Mouse (Mus musculus) telencephalon, adult 2 months (tissue): ENCODE data around the gene Adam15.

Experiments
- DNase-seq: peaks from one replicate; pipeline ENCODE4 v3.0.0-alpha.2; 2011; ENCODE audit warnings: low read depth, low spot score

The Adam15 gene

DNA sequence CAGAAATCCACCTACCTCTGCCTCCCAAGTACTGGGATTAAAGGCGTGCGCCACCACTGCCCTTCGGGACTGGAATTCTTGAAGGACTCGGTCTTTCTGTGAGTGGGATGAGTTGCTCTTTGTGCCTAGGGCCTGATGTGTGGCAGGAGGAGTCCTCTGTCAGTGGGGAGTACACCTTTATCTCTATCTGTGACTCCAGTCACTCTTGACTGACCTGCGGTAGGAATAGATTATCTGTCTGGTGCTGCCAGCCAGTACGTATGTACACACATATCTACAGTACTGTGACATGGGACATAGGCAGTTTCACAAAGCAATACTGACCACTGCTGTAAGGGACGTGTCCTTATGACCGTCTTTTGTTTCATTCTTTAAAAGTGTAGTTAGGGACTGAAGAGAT is 23.9 kb downstream of the Adam15 start:
- DNase-seq = no peak

DNA sequence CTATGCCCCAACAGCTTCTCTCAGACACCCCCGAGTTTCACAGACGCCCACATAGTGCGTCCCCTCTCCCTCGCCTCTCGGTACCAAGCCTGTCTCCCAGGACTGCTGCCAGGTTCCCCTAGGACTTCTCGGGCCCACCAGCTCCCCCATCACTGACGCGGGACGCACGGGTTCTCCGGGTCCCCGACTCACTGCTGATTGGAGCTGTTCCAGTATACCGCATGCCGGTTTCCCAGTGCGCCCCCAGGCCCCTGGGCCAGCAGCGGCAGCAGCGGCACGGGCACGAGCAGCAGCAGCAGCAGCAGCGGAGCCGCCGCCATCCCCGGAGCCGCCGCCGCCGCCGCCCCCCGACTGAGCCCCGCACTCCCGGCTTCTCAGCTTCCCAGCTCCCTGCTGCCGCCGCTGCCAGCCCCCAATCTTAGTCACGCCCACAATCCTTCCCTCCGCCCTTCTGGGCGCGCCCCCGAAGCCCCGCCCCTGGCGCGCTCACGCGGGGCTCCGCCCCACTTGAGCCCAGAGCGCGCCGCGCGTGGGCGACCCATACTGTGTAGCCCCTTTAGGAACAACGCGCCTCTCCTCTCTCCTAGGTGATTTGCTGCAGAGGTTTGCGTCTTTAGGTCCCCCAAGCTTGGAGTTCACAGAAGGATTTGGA is 27.2 kb downstream of the Adam15 start, which contains the start of gene Efna3:
Efna3 (minus strand) TSS at position 452 of the 652 bp plus-strand sequence.
- DNase-seq = peak; percentile 81

DNA sequence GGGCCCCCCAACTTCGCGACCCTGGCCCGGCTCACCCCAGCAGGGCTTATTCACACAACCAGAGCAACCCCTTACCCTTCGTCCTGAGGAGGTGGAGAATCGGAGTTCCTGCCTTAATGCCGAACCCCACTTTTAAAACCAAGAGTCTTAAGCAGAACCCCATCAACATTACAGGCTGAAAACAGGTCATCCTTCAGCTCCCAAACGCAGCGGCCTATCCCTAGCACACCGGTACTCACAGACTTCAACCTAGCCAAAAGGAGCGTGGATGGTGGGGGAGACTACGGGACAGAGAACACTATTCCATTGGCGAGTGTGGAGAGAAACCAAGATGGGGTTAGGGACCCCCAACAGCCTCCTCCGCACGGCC is 27.7 kb downstream of the Adam15 start:
- no peak for DNase-seq

DNA sequence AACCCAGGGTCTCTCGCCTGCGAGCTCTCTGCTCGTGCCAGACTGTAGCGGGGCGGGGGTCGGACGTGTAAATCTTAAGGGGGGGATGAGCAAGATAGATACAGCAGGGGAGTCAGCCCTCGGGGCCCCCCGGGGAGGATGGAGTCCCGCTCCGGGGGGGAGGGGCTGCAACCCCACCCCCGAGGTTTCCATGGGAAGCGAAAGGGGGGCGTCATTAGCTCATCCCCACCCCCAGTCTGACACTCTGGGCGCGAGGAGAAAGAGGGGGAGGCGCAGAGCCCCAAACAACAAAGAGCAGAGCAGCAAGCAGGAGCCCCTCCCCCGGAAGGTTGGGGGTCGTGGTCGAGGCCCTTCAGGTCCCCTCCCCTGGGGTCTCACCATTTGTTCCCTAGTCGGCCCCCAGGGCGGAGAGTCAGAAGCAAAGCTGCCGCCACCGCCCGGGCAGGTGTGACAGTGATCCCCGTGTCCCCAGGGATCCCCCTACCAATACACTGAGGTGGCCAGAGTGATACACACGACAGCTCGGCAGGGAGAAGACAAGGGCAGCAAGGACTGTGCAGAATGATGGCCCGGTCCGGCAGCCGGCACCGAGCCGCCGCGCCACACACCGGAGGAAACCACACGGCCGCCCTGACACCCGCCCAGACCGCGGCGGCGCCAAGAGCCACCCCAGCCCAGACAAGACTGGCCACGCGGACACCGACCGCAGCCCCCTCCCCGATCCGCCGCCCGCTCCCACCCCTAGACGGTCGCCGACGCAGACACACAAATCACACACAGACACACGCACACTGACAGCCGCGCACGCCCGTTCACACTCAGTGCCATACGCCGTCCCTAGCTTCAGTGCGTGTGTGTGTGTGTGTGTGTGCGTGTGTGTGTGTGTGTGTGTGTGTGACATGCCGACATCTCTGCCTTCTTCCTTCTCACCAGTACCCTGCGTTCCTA is 28.3 kb downstream of the Adam15 start:
- DNase-seq = no peak

DNA sequence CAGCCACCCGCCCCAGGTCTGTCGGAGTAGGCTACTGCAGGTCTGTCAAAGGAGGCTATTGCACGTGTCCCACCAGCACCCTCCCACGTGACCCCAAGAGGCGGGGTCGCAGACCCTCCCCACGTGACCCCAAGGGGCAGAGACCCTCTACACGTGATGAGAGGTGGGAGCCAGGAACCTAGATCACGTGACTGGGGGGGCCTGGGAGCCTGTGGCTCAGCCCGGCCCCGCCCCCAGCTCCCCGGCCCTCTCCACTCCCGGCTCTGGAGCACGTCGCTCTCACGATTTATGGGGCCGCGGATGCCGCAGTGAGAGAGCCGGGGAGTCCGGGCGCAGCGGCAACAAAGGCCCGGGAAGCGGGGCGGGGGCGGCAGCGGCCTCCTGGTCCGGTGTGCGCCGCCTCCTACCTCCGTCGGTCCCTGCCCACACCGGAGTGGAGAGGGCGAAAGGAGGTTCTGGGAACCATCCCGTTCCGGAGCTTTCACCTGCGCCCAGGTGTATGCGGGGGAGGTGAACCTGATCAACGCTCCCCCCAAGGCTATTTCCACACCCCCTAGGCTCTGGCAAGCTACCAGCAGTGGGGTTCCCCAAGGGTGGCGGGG is 29.1 kb downstream of the Adam15 start:
- no peak for DNase-seq

DNA sequence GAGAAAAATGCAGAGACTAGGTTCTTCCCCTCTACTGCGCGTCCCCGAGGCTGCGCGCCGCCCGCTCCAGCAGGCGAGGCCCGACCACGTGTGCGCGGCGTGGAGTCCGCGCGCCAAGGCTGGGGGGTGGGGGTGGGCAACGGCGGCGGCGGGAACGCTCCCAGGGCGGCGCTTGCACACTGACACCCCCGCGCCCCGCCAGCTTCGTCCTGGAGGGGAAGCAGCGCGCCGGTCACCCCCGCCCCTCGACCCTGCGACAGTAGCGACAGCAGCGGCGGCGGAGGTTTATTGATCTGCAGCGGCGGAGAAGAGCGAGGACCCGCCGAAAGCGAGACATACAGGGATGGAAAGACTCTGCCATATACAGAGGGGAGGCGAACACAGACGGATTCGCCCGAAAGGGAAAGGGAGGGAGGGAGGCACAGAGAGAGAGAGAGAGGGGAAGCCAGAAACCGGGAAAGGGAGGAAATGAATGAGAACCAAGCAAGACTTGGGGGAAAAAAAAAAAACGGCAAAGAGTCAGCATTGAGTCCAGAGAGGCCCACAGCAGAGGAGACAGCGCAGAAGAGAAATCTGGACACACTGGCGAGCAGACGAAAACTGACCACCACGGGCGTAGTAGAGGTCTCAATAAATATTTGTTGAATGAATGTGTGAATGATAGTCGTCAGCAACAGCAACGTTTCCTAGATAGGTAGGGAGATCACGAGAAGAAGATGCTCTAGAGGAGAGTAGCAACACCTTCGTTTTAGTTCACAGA is 30.0 kb downstream of the Adam15 start:
- no peak for DNase-seq

DNA sequence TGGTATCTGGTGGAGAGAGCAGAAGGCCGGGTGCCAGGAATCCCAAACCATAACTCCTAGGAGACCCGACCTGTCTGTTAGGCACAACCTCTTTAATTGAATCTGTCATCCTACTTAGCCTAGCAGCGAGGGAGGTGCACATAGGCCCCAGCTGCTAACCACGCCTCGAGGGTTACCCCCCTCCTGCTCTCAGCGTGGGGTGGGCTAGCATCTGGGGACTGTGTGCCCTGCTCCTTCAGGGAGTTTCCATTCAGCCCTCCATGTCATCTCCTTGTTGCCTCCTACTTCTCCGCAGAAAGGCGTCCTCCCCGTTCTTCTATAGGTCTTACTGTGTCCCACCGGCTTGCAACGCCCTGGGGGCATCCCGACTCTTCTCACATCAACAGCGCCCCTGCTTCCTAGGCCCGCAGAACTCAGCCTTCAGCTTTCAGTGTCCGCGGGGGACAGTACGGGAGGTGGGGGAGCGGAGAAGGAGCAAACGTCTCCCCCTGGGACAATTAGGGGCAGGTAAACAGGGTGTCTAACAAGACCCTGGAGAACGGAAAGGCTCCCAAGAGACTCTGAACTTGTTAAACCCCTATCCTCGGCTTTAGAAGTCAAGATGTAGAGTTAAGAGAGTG is 30.7 kb downstream of the Adam15 start:
- no peak for DNase-seq

DNA sequence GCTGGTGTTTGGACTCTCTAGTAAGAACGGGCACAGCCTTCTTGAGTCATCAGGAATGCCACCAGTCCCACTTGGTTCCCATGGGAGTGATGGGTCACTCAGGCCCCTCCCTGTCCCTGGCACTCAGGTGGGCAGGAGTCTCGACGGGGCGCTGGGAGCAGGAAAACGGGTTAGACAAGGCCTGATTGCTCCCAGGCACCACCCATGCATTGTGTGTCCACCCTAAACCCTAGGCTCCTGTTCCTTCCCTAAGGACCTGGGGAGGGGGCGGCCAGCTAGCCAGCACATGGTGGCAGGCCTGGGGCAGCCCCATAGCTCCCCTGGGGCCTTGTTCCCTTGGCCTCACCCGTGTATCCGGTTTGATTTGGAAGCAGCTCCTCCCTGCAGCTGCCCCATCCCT is 31.5 kb downstream of the Adam15 start:
- DNase-seq = no peak

DNA sequence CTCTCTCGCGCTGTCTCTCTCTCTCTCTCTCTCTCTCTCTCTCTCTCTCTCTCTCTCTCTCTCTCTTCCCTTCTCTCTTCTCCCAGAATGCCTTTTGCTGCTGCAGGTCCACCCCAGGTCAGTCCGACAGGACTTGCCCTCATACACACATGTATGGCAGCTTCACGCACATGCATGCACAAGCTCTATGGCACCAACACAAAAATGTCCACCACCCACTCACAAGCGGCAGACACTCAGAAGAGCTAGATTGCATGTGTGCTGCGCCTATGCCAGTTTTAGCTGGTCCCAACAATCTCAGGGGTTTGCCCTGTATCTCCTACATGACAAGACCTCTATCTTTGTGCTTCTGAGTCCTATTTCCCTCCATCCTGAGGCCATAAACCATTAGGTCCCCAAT is 32.5 kb downstream of the Adam15 start:
- DNase-seq = no peak

DNA sequence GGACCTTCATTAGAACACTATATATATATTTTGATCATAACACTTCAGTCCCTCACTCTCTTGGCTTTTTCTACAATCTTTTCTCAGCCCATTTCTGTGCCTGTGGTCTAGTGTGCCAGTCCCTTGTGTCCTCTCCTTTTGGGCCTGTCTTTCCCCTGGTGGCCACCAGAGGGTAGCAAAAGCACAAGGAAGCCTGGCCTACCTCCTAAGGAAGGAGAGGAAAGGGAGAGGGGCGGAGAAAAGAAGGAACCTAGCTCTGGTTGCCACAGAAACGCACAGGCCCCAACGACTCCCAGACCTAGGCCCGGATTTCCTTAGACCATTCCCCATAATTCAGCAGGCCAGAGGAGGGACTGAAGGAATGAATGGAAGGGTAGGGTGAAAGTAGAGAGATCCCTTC is 33.0 kb downstream of the Adam15 start:
- DNase-seq = peak; percentile 77

DNA sequence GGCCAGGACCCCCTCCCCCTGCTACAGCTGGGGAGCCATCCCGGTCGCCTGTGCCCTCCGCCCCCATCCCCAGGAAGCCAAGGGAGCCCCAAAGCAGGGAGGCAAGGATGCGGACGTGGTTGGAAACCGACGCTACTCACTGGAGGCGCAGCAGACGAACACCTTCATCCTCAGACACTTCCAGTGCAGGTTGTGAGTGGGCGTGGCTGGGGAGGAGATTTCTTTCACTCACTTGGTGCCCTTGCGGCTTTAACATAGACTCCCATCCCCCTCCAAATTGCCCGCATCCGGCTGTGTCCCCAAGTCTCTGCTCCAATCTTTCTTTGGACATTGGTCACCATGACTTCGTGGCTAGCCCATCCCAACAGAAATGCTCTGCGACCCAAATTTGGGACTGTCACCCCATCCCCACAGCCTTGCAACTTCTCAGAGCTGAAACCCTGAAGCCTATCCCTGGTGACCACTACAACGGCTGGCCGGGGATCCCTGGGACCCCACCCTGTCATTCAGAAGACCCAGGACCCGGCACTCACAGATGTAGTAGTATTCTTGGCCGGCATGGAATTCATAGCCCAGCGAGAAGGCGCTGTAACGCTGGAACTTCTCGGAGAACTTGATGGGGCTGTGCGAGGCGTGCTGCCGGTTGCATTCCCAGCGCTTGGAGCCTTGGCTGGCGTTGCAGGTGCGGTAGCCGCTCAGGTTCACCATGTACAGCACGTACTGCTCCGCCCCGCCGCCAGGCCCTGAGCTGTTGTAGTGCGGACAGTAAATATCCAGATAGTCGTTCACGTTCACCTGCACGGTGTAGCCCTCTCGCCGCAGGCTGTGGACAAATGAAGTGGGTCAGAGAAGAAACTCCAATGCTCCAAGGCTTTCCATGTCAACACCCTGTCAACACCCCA is 33.6 kb downstream of the Adam15 start:
- DNase-seq = no peak

DNA sequence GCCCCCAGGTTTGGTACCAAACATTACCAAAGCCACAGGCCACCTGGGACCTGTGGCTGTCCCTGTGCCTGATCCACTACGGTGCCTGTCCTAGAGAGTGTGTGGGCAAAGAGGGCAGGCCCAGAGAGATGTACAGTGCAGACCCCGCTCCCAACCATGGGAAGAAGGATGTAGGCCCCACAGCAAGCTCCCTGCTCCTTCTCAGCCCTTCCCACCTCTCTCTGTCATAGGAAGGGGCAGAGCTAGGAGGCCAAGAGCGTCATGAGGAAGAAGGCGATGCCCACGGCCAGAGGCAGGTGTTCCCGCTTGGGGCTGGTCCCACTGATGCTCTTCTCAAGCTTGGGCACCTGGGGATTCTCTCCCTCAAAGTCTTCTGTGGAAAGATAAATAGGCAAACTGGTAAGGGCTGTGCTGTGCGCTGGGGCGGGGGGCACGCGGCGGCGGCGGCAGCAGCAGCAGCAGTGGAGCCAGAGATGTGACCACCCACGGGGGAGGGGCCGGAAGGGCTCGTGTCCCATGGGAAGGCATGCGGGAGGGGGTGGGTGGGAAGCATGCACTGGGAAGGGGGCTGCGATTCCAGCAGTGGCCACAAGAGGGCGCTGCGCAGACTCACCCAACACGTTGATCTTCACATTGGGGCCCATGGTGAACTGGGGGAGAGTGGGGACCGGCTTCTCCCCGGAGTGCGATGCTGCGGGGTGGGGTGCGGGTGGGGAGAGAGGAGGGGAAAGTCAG is 34.4 kb downstream of the Adam15 start:
- no peak for DNase-seq

DNA sequence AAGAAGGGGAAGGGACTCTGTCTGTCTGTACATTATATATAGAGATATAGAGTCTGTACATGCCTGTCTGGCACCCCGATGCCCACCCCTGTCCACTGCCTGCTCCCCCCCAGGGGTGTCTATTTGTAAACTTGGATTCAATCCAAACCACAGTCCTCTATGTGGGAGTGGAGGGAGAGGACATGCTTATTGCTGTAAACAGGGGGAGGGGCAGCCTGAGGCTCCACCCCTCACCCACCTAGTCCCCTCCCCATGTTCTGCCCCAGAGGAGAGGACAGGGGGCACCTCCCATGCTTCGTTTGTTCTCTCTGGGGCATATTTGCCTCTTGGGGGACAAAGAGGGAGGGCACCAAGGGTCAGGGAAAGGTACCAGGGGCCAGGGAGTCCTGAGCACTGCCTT is 35.0 kb downstream of the Adam15 start:
- DNase-seq = no peak

DNA sequence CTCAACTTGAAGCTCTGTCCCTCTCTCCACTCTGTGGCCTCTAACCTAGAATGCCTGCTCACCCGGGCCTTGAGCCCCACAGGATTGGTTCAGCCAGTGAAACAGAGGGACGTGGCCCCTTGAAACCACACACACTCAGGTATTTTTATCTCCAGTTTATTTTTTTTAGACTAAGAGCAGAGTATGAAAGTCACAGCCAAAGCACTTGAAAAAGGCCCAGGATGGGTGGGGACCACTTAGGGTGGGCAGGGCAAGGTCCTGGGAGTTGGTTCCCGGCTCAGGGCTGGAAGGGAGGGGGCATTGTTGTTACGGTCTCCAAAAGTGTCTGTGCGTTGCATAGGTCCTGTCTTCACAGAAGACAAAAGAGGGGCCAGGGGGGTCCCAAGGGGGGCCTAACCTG is 35.5 kb downstream of the Adam15 start:
- no peak for DNase-seq

DNA sequence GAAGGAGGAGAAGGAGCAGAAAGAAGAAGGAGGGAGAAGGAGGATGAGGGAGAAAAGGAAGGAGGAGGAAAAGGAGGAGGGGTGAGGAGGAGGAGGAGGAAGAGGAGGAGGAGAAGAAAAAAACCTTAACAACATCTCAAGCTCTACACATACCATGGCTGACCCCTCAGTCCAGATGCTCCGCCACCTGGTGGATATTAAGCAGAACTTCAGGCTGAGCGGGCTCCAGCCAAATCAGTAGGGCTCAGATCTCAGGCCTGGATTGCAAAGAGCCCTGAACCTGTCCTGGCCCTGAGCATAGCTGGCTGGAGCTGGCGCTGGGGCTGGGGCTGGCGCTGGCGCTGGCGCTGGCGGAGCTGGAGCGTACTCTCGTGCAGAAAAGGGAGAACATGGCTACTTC is 41.7 kb downstream of the Adam15 start:
- no peak for DNase-seq

DNA sequence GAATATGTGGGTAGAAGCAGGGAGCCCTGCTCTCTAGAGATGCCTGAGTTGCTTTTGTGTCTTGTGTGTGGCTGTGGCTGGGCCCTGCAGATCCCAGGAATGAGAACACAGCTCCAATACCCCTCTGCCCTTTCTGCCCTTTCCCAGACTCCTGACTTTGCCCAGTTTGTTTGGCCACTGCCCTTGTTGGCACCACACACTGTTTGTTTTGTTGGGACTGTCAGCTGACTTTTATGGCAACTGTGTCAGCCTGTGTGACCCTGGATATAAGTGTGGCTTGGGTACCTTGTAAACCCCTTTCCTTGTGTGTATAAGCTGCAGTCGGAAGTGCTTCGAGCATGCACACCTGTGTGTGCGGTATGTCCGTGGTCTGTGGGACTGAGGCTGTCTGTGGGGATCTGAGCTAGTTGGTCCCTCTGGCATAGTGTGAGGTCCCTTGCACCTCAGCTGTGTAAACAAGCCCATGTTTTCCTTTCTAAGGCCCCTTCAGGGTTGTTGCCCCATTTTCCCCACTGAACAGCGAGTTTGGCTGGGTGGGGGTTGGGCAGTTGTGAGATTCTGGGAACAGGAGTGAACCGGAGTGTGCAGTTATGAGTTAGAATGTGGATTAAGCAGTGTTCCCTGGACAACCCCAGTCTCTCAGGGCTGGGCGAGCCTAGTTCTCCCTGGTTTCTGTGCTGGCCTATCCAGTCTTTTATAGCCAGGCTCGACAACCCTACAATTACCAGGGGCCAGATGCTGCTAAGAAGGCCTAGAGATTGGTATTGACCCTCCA is 44.1 kb downstream of the Adam15 start:
- DNase-seq = no peak

DNA sequence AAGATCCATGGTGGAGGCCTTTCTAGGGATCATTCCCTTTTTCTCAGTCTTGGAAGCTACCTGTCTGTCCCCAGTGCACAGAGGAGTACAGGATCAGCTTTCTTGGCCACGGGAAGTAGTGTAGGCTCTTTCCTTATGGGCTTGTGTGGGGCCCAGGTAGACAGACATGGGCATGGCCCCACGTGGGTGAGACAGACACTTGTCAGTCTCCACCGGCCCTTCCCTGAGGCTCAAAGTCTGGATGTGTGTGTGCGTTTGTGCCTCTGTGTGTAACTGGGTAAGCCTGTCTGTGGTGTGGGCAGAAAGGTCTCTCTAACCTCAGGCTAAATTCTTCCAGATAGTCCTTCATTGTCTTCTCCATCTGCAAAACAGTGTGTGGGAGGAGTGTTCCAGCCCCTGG is 44.7 kb downstream of the Adam15 start:
- no peak for DNase-seq

DNA sequence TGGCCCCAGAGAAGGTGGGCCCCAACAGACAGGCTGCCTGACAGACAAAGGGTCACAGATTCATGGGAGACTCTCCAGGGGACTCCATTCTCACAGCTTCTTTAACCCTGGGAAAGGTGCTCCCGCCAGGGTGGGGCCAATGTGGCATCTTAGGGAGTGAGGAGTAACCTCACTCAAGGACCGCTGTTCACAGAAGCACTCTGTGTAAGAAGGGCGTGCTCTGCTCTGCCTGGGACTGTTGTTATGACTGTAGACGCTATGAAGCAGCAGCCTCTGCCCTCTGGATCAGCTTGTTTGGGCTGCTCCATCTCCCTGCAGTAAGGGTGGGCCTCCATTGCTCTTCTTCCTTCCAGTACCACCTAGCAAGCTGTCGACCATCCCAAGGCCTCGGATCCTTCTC is 45.4 kb downstream of the Adam15 start:
- no peak for DNase-seq

DNA sequence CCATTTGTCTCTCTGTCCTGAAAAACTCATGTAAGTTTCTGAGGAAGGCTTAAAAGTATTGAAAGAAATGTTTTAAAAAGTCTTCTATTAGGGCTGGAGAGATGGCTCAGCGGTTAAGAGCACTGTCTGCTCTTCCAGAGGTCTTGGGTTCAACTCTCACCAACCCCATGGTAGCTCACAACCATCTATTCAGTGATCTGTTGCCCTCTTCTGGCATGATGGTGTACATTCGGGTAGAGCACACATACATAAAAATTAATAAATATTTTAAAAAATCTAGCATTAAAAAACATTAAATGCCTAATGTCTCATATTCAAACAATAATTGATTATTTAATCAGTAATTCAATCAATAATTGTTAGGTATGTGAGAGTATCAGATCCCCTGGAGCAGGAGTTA is 49.3 kb downstream of the Adam15 start:
- no peak for DNase-seq
